Mouse (Mus musculus): ENCODE measurements at regions not wholly inside any gene's neighbourhood (a gene's known extent, or its start where the extent isn't known, plus 50 kb on each side); places are given as distances from the start of the nearest gene placed in this dataset.

DNA sequence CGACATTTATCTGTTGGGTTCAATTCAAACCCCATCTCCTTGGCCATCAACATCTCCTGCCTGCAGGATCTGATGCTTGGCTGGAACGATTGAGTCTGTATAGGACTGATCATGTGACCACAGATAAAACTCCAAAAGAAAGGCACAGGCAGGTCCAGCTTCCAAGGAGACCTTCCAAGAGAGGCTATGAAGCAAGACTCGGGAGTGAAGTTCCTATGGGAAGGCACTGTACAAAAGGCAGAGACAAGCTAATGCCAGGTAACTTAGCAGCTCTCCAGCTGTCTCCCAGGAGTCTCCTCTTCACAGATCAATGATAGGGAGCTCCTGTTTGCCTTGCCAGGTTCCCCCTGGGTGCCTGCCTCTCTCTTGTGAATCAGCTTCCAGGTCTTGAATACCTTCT lies 528.2 kb upstream of the Adamts16 start:
- no peak overlapping the region for H3K4me2 ChIP-seq (replicated peaks; ENCODE audit: low read depth, low read length)
- H3K27me3 ChIP-seq (ENCODE audit: control insufficient read depth, insufficient read depth, low read length), result no peaks in the 10 kb centered on the region
- no peaks in the 10 kb centered on the region for H3K9me3 ChIP-seq (ENCODE audit: control insufficient read depth, low read length)
- no peak overlapping the region for H3K9ac ChIP-seq (ENCODE audit: low read depth, low read length)
- no peaks in the 10 kb centered on the region for H3K4me1 ChIP-seq (replicated peaks; ENCODE audit: control insufficient read depth, insufficient read depth, low read length)
- WGBS, result 85% methylated on average over 3 of the region's 3 CpGs
- no peak overlapping the region for H3K27ac ChIP-seq (ENCODE audit: low read depth, low read length)
- H3K4me3 ChIP-seq (ENCODE audit: low read depth, low read length), result no peak overlapping the region
- no peaks in the 10 kb centered on the region for H3K36me3 ChIP-seq (ENCODE audit: control insufficient read depth, insufficient read depth, low read length)
- no peak for DNase-seq (ENCODE audit: low spot score)
- ATAC-seq (ENCODE audit: low FRiP score), result no peak

GRCm38 (mm10) chr13:71365261-71365660 lies 523.6 kb upstream of the Adamts16 start:
- H3K4me3 ChIP-seq (ENCODE audit: low read depth, low read length), result no peak overlapping the region
- 84% methylated on average over 3 of the region's 3 CpGs for WGBS
- H3K4me1 ChIP-seq (replicated peaks; ENCODE audit: control insufficient read depth, insufficient read depth, low read length), result no peaks in the 10 kb centered on the region
- H3K27me3 ChIP-seq (ENCODE audit: control insufficient read depth, insufficient read depth, low read length), result no peaks in the 10 kb centered on the region
- DNase-seq (ENCODE audit: low spot score) (no peak), ATAC-seq (ENCODE audit: low FRiP score) (no peak)
- no peak overlapping the region for H3K27ac ChIP-seq (ENCODE audit: low read depth, low read length)
- H3K4me2 ChIP-seq (replicated peaks; ENCODE audit: low read depth, low read length), result no peak overlapping the region
- no peaks in the 10 kb centered on the region for H3K36me3 ChIP-seq (ENCODE audit: control insufficient read depth, insufficient read depth, low read length)
- no peak overlapping the region for H3K9ac ChIP-seq (ENCODE audit: low read depth, low read length)
- no peaks in the 10 kb centered on the region for H3K9me3 ChIP-seq (ENCODE audit: control insufficient read depth, low read length)

GRCm38 (mm10) chr13:71362311-71362710 lies 520.7 kb upstream of the Adamts16 start:
- Histone ChIP-seq H3K36me3 (ENCODE audit: control insufficient read depth, insufficient read depth, low read length) (no peaks in the 10 kb centered on the region), H3K4me2 (replicated peaks; ENCODE audit: low read depth, low read length) (no peak overlapping the region), H3K4me3 (ENCODE audit: low read depth, low read length) (no peak overlapping the region), H3K4me1 (replicated peaks; ENCODE audit: control insufficient read depth, insufficient read depth, low read length) (no peaks in the 10 kb centered on the region), H3K27me3 (ENCODE audit: control insufficient read depth, insufficient read depth, low read length) (no peaks in the 10 kb centered on the region), H3K9ac (ENCODE audit: low read depth, low read length) (no peak overlapping the region), H3K9me3 (ENCODE audit: control insufficient read depth, low read length) (no peaks in the 10 kb centered on the region), H3K27ac (ENCODE audit: low read depth, low read length) (no peak overlapping the region)
- WGBS, result 81% methylated on average over 5 of the region's 5 CpGs
- ATAC-seq (ENCODE audit: low FRiP score), result no peak
- DNase-seq (ENCODE audit: low spot score), result no peak

DNA sequence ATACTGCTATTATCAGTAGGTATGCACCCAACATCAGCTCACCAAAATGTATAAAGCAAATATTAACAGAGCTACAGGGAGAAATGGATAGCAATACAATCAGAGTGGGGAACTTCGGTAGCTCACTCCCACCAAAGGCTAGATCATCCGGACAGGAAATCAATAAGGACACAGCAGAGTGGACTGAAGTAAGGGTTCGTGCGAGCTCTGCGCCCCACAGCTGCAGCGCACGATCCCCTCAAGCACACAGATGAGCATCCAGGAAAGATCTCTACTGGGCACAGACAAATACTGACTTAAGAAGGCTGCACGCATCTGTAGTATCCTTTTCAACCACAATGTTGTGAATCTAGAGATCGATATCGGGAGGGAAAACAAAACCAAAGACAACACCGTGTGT lies 517.5 kb upstream of the Adamts16 start:
- H3K36me3 ChIP-seq (ENCODE audit: control insufficient read depth, insufficient read depth, low read length), result no peaks in the 10 kb centered on the region

GRCm38 (mm10) chr13:71350787-71351186 lies 509.2 kb upstream of the Adamts16 start:
- no peaks in the 10 kb centered on the region for H3K27me3 ChIP-seq (ENCODE audit: control insufficient read depth, insufficient read depth, low read length)
- DNase-seq (ENCODE audit: low spot score), result no peak
- no peak overlapping the region for H3K9ac ChIP-seq (ENCODE audit: low read depth, low read length)
- H3K4me3 ChIP-seq (ENCODE audit: low read depth, low read length), result no peak overlapping the region
- H3K27ac ChIP-seq (ENCODE audit: low read depth, low read length), result no peak overlapping the region
- no peaks in the 10 kb centered on the region for H3K9me3 ChIP-seq (ENCODE audit: control insufficient read depth, low read length)
- no peak for ATAC-seq (ENCODE audit: low FRiP score)
- no peak overlapping the region for H3K4me2 ChIP-seq (replicated peaks; ENCODE audit: low read depth, low read length)
- H3K36me3 ChIP-seq (ENCODE audit: control insufficient read depth, insufficient read depth, low read length), result no peaks in the 10 kb centered on the region
- no peaks in the 10 kb centered on the region for H3K4me1 ChIP-seq (replicated peaks; ENCODE audit: control insufficient read depth, insufficient read depth, low read length)
- WGBS, result 91% methylated on average over 7 of the region's 7 CpGs

More for the DNA sequence above, 517.5 kb upstream of the Adamts16 start:
- 82% methylated on average over 11 of the region's 11 CpGs for WGBS
- ATAC-seq (ENCODE audit: low FRiP score), result no peak
- H3K4me3 ChIP-seq (ENCODE audit: low read depth, low read length), result no peak overlapping the region
- H3K27me3 ChIP-seq (ENCODE audit: control insufficient read depth, insufficient read depth, low read length), result no peaks in the 10 kb centered on the region
- H3K4me1 ChIP-seq (replicated peaks; ENCODE audit: control insufficient read depth, insufficient read depth, low read length), result no peaks in the 10 kb centered on the region
- no peak overlapping the region for H3K9ac ChIP-seq (ENCODE audit: low read depth, low read length)
- DNase-seq (ENCODE audit: low spot score), result no peak
- H3K4me2 ChIP-seq (replicated peaks; ENCODE audit: low read depth, low read length), result no peak overlapping the region
- no peak overlapping the region for H3K27ac ChIP-seq (ENCODE audit: low read depth, low read length)
- H3K9me3 ChIP-seq (ENCODE audit: control insufficient read depth, low read length), result no peaks in the 10 kb centered on the region

- DNase-seq (ENCODE audit: low spot score) (no peak), ATAC-seq (ENCODE audit: low FRiP score) (no peak)
- H3K9ac ChIP-seq (ENCODE audit: low read depth, low read length), result no peak overlapping the region
- H3K27me3 ChIP-seq (ENCODE audit: control insufficient read depth, insufficient read depth, low read length), result no peaks in the 10 kb centered on the region
- WGBS, result 92% methylated on average over 1 of the region's 1 CpGs
- no peak overlapping the region for H3K4me2 ChIP-seq (replicated peaks; ENCODE audit: low read depth, low read length)
- no peak overlapping the region for H3K4me3 ChIP-seq (ENCODE audit: low read depth, low read length)
- H3K4me1 ChIP-seq (replicated peaks; ENCODE audit: control insufficient read depth, insufficient read depth, low read length), result no peaks in the 10 kb centered on the region
- no peaks in the 10 kb centered on the region for H3K36me3 ChIP-seq (ENCODE audit: control insufficient read depth, insufficient read depth, low read length)
- no peak overlapping the region for H3K27ac ChIP-seq (ENCODE audit: low read depth, low read length)
- H3K9me3 ChIP-seq (ENCODE audit: control insufficient read depth, low read length), result no peaks in the 10 kb centered on the region
These were observed 501.3 kb upstream of the Adamts16 start for GRCm38 (mm10) chr13:71342921-71343320.

- Histone ChIP-seq H3K27ac (ENCODE audit: low read depth, low read length) (no peak overlapping the region), H3K36me3 (ENCODE audit: control insufficient read depth, insufficient read depth, low read length) (no peaks in the 10 kb centered on the region), H3K4me1 (replicated peaks; ENCODE audit: control insufficient read depth, insufficient read depth, low read length) (no peaks in the 10 kb centered on the region), H3K9ac (ENCODE audit: low read depth, low read length) (no peak overlapping the region), H3K27me3 (ENCODE audit: control insufficient read depth, insufficient read depth, low read length) (no peaks in the 10 kb centered on the region), H3K4me2 (replicated peaks; ENCODE audit: low read depth, low read length) (no peak overlapping the region), H3K9me3 (ENCODE audit: control insufficient read depth, low read length) (no peaks in the 10 kb centered on the region), H3K4me3 (ENCODE audit: low read depth, low read length) (no peak overlapping the region)
- ATAC-seq (ENCODE audit: low FRiP score) (no peak), DNase-seq (ENCODE audit: low spot score) (no peak)
- WGBS, result 59% methylated on average over 6 of the region's 6 CpGs
These were observed 497.1 kb upstream of the Adamts16 start for GRCm38 (mm10) chr13:71338700-71339099.

DNA sequence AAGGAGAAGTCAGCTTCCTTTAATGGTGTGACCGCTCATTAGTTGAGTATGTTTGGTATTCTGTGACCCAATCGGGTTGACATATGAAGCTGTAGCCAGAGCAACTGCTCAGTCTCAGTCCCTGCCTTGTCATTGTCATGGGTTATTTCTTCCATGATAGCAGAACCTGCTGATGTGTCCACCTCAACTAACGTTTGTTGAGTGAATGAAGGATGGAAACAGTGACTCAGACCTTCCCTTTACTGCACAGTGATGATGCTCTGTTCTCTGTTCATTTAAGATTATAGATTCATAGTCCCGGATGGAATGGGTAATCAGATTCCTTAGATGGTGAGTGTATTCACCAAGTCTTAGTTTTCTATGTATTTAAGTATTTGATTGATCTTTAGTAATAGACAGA lies 493.3 kb upstream of the Adamts16 start:
- ATAC-seq (ENCODE audit: low FRiP score) (no peak), DNase-seq (ENCODE audit: low spot score) (no peak)
- no peak overlapping the region for H3K4me2 ChIP-seq (replicated peaks; ENCODE audit: low read depth, low read length)
- 89% methylated on average over 4 of the region's 4 CpGs for WGBS
- no peaks in the 10 kb centered on the region for H3K36me3 ChIP-seq (ENCODE audit: control insufficient read depth, insufficient read depth, low read length)
- H3K27me3 ChIP-seq (ENCODE audit: control insufficient read depth, insufficient read depth, low read length), result no peaks in the 10 kb centered on the region
- H3K27ac ChIP-seq (ENCODE audit: low read depth, low read length), result no peak overlapping the region
- no peaks in the 10 kb centered on the region for H3K9me3 ChIP-seq (ENCODE audit: control insufficient read depth, low read length)
- no peak overlapping the region for H3K4me3 ChIP-seq (ENCODE audit: low read depth, low read length)
- H3K4me1 ChIP-seq (replicated peaks; ENCODE audit: control insufficient read depth, insufficient read depth, low read length), result no peaks in the 10 kb centered on the region
- H3K9ac ChIP-seq (ENCODE audit: low read depth, low read length), result no peak overlapping the region

DNA sequence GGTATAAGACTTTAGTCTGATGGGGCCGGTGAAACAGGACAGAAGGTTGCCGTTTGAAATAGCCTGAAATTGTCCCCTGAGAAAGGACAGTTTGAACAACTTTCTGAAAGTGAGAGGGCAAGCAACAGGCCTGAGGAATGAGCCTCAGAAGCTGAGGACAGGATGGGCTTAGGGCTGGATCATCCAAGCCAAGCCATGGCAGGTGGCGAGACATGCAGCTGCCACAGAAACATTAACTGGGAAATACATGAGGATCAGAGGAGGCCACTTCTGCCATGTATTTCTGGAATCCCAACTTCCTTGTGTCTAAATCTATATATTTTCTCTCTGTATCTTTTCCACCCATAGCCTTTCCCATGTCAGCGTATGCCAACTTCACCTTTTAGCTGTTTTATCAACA lies 491.5 kb upstream of the Adamts16 start:
- no peak overlapping the region for H3K4me3 ChIP-seq (ENCODE audit: low read depth, low read length)
- 90% methylated on average over 4 of the region's 4 CpGs for WGBS
- no peak overlapping the region for H3K9ac ChIP-seq (ENCODE audit: low read depth, low read length)
- H3K9me3 ChIP-seq (ENCODE audit: control insufficient read depth, low read length), result no peaks in the 10 kb centered on the region
- DNase-seq (ENCODE audit: low spot score) (no peak), ATAC-seq (ENCODE audit: low FRiP score) (no peak)
- no peaks in the 10 kb centered on the region for H3K36me3 ChIP-seq (ENCODE audit: control insufficient read depth, insufficient read depth, low read length)
- H3K27me3 ChIP-seq (ENCODE audit: control insufficient read depth, insufficient read depth, low read length), result no peaks in the 10 kb centered on the region
- H3K27ac ChIP-seq (ENCODE audit: low read depth, low read length), result no peak overlapping the region
- H3K4me2 ChIP-seq (replicated peaks; ENCODE audit: low read depth, low read length), result no peak overlapping the region
- H3K4me1 ChIP-seq (replicated peaks; ENCODE audit: control insufficient read depth, insufficient read depth, low read length), result no peaks in the 10 kb centered on the region

Data from hindbrain, embryonic 11.5 days (tissue).